Mouse (Mus musculus) kidney, postnatal 4 days (tissue): ENCODE measurements around the gene Rbm8a2.
"Not testable (repeated sequence)": the region's sequence is repeated elsewhere in the genome, so short reads cannot be mapped to it uniquely, and the experiment has no call there.

Experiments used
- DNase-seq, 2 experiments: peaks; one replicate each; pipeline ENCODE4 v3.0.0; 2021; ENCODE audit warnings: mixed read lengths in 2 of 2

The Rbm8a2 gene

DNA sequence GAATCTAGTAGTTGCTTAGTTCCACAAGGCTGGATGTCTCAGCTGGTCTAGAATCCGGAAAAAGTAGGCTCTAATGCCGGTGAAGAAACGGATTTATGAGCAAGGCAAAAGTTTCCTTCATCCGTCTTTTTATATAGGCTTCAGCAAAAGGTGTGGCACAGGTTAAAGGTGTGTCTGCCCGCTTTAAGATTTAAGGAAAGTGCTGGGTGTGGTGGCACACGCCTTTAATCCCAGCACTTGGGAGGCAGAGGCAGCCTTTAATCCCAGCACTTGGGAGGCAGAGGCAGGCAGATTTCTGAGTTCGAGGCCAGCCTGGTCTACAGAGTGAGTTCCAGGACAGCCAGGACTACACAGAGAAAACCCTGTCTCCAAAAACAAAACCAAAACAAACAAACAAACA is at the start of gene Rbm8a2:
TSS of gene Rbm8a2 (minus strand) at position 101 of the 400 bp plus-strand sequence.
- not testable (repeated sequence) for DNase-seq

DNA sequence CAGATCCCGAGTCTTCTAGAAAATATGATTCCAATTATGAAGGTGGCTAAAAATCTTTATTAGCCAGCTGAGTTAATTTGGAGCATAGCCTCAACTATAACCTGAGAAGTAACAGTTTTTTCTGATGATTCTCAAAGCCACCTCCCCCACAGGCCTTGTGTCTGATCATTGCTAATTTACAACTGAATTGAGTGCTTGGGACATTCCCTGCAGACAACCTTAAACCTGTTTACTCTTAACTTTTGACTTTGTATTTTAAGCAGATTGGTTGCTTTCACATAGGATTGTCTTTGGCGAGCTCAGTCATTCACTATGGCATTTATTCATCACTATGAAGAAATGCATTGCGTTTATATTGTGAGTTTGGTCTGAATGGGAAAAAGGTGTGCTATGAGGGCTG is 49.5 kb upstream of the Rbm8a2 start:
- DNase-seq = no peak

DNA sequence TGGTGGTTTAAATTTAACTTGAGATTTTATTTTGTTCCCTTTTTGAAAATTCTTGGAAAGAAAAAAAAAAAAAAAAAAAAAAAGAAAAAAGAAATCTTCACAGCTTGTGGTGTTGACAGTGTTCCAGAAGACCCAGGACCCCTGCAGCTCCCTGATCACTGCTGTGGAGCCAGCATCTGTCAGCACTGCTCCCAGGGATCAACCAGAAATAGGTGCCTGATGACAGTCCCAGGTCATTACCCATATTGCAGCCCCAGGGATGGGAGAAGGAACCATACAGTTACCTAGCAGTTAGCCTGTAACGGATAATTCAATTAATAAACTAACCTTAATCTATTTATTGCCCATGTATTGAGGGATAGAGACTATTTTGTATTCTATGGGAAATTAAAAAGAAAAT is 45.6 kb upstream of the Rbm8a2 start:
- no peak for DNase-seq

DNA sequence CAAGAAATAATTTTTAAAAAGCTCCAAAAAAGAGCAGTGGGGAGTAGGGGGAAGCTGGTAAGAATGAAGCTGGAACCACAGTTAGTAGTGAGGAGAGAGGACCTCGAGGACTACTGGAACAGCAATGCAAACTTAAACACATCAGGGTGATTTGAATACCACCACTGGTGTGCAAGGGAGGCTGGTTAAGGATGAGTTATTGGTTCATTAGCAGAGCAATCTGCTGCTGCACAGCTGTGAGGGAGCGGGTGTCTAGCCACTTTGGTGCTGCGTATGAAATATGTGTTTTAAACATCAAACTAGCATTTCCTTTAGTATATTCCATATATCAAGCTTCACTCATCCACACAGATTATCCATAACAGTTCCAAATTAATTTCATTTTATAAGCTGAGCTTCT is 39.6 kb upstream of the Rbm8a2 start:
- DNase-seq = no peak

DNA sequence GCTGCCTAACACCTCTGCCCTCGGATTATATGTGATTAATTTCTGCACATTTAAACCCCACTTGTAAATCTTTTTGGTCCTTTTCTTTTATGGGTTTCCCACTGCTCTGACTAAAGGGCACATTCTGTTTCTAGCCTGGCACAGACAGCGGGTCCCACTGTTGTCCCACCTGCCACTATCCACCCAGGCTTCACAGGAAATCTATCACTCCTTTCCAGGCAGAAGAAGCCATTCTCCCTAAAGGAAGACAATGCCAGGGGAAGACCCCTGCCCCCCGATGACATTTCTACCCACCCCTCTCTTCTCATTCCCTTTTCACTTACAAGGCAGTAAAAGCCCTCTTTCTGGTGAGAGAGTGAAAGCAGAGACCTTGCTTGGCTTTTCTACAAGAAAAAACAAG is 37.2 kb upstream of the Rbm8a2 start:
- no peak for DNase-seq

DNA sequence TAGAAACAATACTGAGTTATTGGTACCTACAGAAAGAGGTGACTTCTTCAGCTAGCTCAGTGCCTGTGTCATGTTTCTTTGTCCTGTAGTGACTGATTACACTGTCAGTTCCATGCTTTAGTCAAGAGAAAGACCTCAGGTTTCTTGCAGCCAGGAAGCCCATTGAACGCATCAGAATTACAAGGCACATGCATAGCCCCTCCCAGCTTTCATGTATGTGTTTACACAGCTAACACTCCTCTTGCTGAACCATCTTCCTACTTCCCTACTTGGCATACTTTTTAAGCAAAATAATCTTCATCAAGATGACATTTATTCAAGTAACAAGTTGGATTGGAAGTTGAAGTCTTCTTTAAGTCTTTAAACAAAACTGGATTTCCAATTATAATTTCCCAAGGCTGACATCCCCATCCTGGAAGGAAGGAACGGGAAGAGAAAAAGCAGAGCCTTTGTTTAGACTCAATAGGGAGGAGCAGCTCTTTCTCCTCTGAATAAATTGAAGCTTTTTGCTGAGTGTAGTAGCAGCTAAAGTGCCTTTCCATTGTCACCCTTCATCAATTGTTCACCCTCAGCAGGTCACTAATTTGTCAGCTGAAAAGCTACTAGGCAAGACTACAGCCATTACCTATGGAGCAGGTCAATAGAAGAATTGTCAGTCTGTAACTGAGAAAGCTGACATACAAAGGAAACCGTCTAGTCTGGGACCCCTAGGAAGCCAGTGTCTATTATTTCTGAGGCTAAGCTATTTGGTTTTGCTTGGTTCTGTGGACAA is 34.8 kb upstream of the Rbm8a2 start:
- DNase-seq = no peak

DNA sequence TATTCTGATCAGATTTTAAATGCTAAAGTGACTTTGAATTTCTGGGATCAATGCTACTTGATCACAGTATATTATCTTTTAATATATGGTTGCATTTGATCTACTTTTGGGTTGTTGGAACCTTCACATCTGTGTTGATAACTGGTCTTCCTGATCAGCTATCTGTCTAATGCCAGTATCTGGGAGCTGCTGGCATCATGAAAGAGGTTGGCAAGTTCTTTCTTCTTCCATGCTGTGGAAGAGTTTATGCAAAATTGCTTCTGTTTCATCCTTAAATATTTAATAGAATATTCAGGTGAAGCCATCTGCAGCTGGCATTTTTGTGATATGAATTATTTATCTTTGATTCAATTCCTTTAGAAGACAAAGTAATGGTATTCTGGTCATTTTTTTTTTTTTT is 32.6 kb upstream of the Rbm8a2 start:
- no peak for DNase-seq

DNA sequence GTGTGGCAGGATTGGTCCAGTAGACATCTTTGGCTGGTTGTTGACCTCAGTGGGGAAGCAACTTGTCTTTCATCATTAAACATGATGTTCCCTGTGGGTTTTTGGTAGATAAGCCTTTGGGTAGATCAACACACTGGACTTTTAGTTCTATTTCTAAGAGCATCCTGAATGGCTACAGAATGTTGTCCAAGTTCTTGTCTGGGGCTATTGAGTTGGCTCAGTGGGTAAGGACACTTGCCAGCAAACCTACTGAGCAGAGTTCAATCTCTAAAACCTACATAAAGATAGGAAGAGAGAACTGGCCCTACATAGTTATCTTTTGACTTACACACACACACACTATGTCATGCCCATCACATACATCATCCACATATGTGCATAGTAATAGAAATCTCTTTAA is 32.2 kb upstream of the Rbm8a2 start:
- no peak for DNase-seq

DNA sequence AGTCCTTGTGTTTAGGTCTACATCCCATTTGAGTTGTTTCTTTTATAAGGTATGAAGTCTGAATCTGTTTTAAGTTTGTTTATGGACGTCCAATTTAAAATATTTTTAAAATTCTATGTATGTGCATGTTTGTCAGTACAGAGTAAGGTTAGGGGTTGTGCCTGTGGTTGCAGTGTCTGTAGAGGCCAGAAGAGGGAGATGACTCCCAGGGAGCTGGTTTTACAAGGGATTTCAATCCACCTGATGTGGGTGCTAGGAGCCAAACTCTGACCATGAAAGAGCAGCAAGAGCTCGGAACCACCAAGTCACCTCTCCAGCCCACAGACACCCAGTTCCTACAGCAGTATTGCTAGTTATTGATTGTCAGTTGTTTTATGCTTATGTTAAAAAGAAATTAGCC is 29.5 kb upstream of the Rbm8a2 start:
- no peak for DNase-seq

DNA sequence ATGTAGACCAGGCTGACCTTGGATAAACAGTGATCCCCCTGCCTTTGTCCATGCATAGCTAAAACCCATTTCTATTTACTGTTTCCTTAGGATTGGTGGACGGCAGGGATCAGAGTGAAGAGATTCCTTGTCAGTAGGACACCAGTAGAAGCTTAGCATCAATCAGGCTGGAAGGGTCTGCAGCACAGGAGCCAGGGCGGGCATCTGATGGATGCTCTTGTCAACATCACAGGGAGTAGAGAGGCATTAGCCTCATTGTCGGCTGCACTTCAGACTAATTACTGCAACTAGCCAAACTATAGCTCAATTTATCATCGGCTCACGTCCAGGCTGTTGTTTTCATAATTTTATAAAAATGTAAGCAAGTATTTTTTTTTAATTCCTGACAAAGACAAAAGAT is 21.7 kb upstream of the Rbm8a2 start:
- DNase-seq = no peak

DNA sequence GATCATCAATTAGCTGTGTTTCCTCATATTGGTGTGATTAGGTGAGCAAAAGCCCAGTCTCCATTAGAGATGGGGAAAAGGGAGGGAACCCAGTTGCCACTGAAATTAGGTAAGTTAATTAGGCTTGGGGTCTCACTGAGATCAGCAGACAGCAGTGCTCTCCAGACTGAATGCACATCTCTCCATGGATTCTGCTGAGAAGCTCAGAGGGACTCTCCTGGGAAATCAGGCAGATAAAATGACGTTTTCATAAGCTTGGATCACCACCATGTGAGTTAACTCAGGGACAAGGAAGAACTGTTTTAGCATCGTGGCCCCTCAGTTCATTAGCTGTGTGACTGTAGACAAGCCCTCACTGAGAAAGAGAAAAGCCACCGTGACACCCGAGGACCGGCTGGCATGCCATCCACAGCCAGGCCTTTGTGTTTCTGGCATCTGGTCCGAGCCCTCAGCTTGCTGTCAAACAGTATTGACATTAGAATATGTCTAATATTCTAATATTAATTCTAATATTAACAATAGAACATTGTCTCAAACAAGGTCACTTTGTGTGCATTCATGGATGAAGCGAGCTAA is 18.2 kb upstream of the Rbm8a2 start:
- no peak for DNase-seq

DNA sequence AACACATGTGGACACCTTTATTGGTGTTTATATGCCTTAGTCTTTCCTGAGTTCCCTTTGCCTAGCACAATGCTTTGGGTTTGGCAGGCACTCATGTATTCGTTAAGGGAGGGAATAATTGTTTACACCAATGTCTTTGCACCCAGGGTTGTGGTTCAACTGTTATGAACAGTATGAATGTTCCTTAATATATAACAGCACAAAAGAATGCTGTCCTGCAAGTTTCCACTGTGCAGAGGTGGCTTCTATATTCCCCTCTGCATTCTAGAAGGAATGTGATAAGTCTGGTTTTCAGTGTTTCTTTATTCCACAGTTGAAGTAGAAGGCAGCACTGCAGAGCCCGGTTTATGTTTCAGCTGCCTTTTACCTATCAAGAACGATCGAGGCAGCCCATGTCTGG is 10.0 kb upstream of the Rbm8a2 start:
- no peak for DNase-seq

DNA sequence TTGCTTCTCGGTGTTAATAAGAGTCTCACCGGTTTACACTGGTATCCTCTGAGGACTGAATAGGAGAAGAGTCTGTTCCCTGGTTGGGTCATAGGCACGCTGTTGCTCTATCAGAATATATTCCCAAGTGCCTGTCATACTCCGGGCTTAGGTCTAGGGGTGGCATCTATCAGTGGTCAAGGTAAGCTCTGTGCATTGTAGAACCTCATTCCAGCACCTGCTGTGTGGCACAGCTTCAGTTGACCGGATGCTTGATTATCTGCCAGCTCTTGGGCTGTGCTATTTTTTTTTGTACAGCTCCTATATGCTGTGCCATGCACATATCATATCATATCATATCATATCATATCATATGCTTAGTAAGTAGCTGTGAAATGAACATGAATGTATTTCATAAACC is 9.5 kb upstream of the Rbm8a2 start:
- DNase-seq = no peak

DNA sequence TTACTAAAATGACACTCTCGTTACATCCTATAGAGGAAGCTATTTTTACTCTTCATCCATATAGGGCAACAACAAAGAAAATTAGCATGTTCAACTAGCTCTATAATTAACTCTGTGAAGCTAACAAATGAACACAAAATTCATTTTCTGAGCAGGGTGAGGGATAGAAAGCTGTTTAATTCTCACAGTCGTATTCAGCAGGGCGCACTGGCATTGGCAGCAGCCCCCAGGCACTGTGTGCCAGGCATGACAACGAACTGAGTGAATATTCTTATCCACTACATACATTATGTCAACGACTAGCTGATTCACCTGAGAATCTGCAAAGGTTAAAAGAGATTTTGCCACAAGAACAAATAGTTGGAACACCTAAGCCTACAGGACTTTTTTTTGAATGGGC is 8.2 kb downstream of the Rbm8a2 start:
- no peak for DNase-seq

DNA sequence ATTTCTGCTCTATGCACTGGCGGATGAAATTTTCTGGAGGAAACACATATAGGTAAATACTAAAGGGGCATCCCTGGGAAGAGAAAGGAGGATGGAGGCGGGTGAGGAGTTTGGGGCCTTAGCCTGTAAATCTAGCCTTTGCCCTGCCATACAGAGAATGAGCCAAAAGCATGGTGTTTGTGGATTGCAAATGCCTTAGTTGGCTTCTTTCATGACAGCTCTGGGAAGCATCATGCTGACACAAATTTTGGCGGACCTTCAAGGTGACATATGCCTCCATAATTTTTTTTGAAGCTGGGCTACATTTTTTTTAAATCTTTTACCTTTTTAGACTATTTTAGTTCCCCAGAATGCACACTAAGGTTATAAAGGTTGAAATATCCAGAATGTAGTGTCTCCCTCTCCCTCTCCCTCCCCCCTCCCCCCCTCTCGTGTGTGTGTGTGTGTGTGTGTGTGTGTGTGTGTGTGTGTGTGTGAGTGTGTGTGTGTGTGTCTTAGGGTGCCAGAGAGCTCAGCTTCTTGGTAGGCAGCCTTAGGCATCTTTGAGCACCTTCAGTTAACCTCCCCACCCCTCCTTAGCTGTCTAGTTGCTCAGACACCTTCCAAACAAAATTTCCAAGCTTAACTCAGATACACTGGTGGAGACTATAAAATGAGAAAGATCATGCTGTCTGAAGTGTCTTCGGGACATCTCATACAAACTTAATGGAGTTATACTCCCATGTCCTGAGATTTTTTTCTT is 11.7 kb downstream of the Rbm8a2 start:
- DNase-seq = no peak

DNA sequence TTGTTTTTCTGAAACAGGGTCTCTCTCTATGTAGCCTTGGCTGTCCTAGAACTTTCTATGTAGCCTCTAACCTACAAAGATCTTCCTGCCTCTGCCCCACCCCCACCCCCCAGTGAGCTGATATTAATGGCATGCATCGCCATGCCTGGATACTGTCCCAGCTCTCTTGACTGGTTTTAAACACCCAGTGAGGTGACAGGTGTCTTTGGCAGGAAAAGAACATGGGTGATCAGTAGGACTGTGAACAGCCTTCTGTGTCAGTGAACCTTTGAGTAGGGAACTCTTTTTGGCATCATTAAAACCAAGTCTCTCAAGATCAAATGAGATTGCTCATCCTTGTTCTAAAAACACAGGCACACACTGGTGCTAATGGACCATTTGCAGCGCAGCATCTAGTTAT is 17.1 kb downstream of the Rbm8a2 start:
- no peak for DNase-seq

DNA sequence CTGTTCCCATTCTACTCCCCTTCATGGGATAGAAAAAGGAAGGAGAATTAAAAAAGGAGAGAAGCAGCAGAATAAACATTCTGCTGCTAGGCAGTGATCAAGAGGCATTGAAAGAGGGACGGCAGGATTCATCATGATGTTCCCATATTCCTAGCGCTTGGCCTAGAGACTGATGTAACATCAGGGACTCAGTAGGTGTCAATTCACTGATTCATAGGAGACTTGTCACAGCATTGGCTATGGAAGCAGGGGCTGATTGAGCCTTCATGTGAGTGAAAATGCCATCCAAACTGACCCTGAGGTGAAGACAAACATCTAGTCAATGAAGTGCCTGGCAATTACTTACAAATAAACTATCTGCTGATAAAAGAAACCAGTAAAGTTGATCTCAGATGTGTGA is 28.1 kb downstream of the Rbm8a2 start:
- DNase-seq = no peak

DNA sequence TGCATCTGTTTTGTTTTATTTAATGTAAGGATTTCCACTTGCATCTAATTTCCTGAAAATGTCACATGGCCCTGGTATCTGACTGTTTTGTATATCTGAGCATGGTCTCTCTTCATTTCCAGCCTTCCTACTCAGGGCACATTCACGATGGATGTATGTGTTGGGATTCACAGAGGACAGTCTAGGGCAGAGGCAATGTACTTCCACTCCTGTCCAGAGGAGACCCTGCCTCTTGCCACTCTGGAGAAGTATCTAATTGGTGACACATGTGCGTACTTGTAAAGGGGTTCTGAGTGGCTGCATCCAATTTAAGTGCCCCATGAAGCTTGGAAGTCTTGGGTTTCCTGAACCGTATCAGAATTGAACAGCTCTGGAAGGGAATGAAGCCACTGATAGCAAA is 28.5 kb downstream of the Rbm8a2 start:
- no peak for DNase-seq

DNA sequence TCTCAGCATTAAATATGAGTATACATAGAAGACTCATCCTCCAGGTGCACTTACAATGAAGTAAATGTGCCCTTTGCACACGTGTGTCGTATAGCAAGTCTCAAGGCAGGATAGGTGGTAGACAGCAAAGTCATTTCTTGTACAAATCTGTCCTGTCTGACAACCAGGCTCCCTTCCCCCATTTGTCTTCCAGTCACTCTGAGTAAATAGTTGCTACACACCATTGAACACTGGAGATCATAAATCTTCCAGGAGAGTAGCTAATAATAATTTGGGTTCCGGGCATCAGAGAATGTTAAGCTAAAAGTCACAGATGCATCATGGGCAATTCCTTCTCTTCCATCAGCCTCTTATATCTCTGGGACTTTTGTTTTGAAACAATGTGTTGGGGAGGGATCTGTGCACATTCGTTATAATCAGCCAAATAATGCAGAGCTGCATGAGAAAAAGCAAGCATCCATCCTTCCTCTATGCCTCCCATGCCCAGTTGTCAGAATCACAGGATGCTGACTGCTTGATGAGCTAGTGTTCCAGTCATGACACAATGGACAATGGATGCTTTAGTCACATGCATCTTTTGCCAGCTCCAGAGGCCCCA is 32.1 kb downstream of the Rbm8a2 start:
- no peak for DNase-seq

DNA sequence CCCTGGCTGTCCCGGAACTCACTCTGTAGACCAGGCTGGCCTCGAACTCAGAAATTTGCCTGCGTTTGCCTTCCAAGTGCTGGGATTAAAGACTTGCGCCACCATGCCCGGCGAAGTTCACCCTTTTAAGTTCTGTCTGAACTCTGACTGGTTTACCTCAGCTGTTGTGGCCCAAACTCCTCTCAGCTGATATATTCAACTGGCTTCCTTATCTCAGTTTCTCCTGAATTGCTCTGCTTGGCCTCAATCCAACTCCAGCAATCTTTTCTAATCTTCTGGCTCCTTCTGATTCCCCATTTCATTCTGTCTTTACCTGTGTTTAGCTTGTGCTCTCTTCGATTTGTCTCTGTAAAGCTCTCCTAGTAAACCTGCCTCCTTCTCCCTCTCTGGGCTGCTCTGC is 35.7 kb downstream of the Rbm8a2 start:
- no peak for DNase-seq

DNA sequence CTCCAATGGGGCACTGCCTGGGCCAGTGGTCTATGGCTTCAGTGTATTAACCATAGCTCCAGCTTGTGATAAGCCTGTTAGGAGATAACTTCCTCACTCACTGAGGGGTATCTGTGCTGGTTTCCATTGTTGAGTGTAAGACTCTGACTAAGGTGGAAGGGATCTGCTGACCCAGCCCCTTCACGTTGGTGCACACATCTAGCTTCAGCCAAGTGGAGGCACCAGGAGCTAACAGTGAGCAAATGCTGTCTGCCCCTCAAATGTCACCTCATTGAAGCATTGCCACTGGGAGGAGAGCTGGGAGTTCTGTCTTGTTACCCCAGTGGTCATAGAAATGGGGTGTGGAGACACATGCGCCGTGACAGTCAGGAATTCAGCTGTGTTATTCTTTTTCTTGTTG is 40.2 kb downstream of the Rbm8a2 start:
- no peak for DNase-seq

DNA sequence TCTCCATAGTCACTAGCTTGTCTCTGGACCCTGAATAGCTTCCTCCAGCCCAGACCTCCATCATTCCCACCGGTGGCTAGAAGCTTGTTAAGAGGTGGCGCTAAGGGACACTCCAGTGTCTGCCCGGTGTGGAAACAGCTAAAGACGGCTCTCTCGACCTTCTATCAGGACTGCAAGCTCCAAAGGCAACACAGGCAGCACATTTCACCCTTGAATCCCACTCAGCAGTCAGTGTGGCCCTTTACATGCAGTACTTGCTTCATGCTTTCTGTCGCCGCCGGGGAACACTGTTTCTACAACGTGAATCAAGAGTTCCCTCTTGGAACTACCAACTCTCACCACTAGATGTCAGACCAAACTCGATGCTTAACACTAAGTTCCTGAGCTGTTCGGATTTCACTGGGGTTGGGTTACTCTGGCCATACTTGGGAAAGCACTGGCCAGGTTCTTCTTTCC is 42.6 kb downstream of the Rbm8a2 start:
- peak; percentile 58 to 69 for DNase-seq

DNA sequence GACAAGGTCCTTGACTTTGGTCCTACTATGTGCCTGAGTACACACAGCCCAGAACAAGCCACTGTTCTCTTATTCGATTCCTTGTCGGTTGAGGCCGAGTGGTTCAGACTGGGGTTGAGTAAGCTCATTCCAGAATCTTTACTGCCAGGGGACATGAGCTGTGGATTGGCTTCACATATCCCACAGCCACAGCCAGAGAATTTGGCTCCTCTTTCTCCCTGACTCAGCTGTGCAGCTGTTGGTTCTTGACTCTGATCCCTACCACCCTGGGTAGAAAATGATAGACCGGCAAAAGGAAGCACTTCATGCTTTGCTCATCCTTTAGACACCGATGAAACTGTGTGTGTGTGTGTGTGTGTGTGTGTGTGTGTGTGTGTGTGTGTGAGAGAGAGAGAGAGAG is 47.5 kb downstream of the Rbm8a2 start:
- no peak for DNase-seq
